Mouse (Mus musculus): ENCODE results near the gene Crygn.

Gene Crygn

GRCm38 (mm10) chr5:24709962-24710361, 47.8 kb downstream of the Crygn start:
- no peak for DNase-seq (ENCODE audit: low spot score in 2 of 2)

- DNase-seq (ENCODE audit: low spot score in 2 of 2) = no peak
Observed at GRCm38 (mm10) chr5:24704615-24705014, 53.2 kb downstream of the Crygn start.

- DNase-seq (ENCODE audit: low spot score in 2 of 2) = no peak
Observed at GRCm38 (mm10) chr5:24701271-24701670, 56.5 kb downstream of the Crygn start.

Data from thymus, postnatal 10 days (tissue).